Mouse (Mus musculus): ENCODE measurements around the gene App. TPM values are rescaled to one million over a fixed set of nuclear protein-coding genes. Genes with fewer than 3 reads are reported as not detected.

App gene
- polyA plus RNA-seq, 1 experiment: 207 TPM

DNA sequence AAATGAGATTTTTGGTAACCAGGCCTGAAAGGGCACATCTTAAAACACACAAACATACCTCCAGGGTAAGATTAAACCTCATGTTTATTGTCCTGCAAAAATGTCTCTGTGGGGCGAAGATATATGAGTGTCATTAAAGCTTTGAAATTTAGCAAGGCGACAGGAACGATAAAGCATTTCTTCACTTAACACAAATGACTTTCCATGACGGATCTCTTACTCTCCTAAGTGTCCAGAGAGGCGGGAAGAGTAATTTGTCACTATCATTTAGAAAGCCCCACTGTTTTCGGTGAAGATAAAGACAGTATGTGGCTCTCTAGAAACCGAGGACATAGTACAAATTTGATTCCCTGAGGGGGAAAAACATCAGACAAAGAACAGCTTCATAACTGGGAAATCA is 8.4 kb downstream of the App start:
- H3K36me3 ChIP-seq (ENCODE audit: control insufficient read depth, insufficient read depth): peaks cover 4% of the 10 kb centered on the region
- H3K27me3 ChIP-seq (ENCODE audit: control insufficient read depth, insufficient read depth, insufficient read length): no peaks in the 10 kb centered on the region
- no peak overlapping the region for H3ac ChIP-seq (ENCODE audit: control insufficient read depth, insufficient read length)
- peaks cover 84% of the 10 kb centered on the region for H3K79me2 ChIP-seq (ENCODE audit: control insufficient read depth, insufficient read depth)
- H3K4me2 ChIP-seq (ENCODE audit: low read depth): no peak overlapping the region
- TF ChIP-seq SRF (IDR thresholded peaks at IDR 0.05; ENCODE audit: control insufficient read depth, insufficient read length, low read depth) (no peak), USF1 (IDR thresholded peaks at IDR 0.05; ENCODE audit: low read depth) (no peak), E2F4 (IDR thresholded peaks at IDR 0.05; ENCODE audit: insufficient read depth) (no peak), MYOD1 (IDR thresholded peaks at IDR 0.05; ENCODE audit: control insufficient read depth in 1 of 3, insufficient read length in 2 of 3, low read depth in 2 of 3) (no peak), POLR2A (IDR thresholded peaks at IDR 0.05; ENCODE audit: insufficient read length, low read depth) (no peak), REST (IDR thresholded peaks at IDR 0.05; ENCODE audit: insufficient read depth, insufficient read length) (no peak), TCF12 (IDR thresholded peaks at IDR 0.05; ENCODE audit: insufficient read depth, poor library complexity, severe bottlenecking) (no peak), MAX (IDR thresholded peaks at IDR 0.05; ENCODE audit: low read depth) (no peak), MYOG (IDR thresholded peaks at IDR 0.05; ENCODE audit: control insufficient read depth in 1 of 3, insufficient read depth in 1 of 3, insufficient read length in 2 of 3, low read depth in 2 of 3) (no peak), POLR2AphosphoS2 (IDR thresholded peaks at IDR 0.05; ENCODE audit: insufficient read length, low read depth) (no peak), TCF3 (IDR thresholded peaks at IDR 0.05; ENCODE audit: insufficient read length, low read depth) (no peak)
- no peak overlapping the region for H3K4me3 ChIP-seq

DNA sequence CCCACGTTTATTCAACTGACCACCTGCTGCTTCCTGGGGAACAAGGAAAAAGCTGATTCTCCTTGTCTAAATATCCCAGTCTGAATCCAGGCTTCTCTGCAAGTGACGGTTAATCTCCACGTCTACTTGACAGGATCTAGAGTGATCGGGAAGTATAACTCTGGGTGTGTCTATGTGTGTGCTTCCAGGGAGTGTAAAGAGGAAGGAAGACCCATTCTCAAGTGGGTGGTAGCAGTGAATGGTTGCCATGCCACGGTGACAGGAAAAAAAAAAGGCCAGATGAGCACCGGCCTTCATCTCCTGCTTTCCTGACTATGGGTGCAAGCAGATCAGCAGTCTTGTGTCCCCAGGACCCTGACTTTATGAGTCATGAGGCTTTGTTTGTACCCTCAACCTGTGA is 10.8 kb downstream of the App start:
- Histone ChIP-seq H3K79me2 (ENCODE audit: control insufficient read depth, insufficient read depth) (peaks cover 84% of the 10 kb centered on the region), H3K4me2 (ENCODE audit: low read depth) (no peak overlapping the region), H3K27me3 (ENCODE audit: control insufficient read depth, insufficient read depth, insufficient read length) (no peaks in the 10 kb centered on the region), H3K4me3 (no peak overlapping the region), H3K36me3 (ENCODE audit: control insufficient read depth, insufficient read depth) (peaks cover 4% of the 10 kb centered on the region), H3ac (ENCODE audit: control insufficient read depth, insufficient read length) (no peak overlapping the region)
- TF ChIP-seq MYOG (IDR thresholded peaks at IDR 0.05; ENCODE audit: control insufficient read depth in 1 of 3, insufficient read depth in 1 of 3, insufficient read length in 2 of 3, low read depth in 2 of 3) (no peak), MYOD1 (IDR thresholded peaks at IDR 0.05; ENCODE audit: control insufficient read depth in 1 of 3, insufficient read length in 2 of 3, low read depth in 2 of 3) (no peak), REST (IDR thresholded peaks at IDR 0.05; ENCODE audit: insufficient read depth, insufficient read length) (no peak), E2F4 (IDR thresholded peaks at IDR 0.05; ENCODE audit: insufficient read depth) (no peak), TCF12 (IDR thresholded peaks at IDR 0.05; ENCODE audit: insufficient read depth, poor library complexity, severe bottlenecking) (no peak), POLR2AphosphoS2 (IDR thresholded peaks at IDR 0.05; ENCODE audit: insufficient read length, low read depth) (no peak), TCF3 (IDR thresholded peaks at IDR 0.05; ENCODE audit: insufficient read length, low read depth) (no peak), MAX (IDR thresholded peaks at IDR 0.05; ENCODE audit: low read depth) (no peak), POLR2A (IDR thresholded peaks at IDR 0.05; ENCODE audit: insufficient read length, low read depth) (no peak), SRF (IDR thresholded peaks at IDR 0.05; ENCODE audit: control insufficient read depth, insufficient read length, low read depth) (no peak), CEBPB (IDR thresholded peaks at IDR 0.05; ENCODE audit: insufficient read depth, poor library complexity, severe bottlenecking) (no peak), USF1 (IDR thresholded peaks at IDR 0.05; ENCODE audit: low read depth) (no peak)

DNA sequence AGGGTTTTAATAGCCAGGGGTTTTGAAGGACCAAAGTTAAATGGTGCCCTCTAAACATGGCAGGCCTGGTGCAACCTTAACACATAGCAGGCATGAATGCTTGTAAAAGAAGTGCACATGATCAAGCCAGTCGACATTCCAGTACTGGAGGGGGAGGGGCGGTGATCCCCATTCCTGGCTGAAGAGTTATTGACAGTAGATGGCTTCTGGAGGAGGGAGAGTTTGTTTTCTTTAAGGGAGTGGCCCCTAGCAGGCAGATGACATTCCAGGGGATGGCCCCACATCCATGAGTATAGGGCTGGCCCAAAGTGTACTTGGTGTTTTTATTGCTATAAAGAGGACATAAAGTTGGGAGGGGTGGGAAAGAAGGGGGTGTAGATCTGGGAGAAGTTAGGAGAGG is 13.4 kb downstream of the App start:
- H3ac ChIP-seq (ENCODE audit: control insufficient read depth, insufficient read length): no peak overlapping the region
- no peak overlapping the region for H3K4me3 ChIP-seq
- H3K79me2 ChIP-seq (ENCODE audit: control insufficient read depth, insufficient read depth): peaks cover 85% of the 10 kb centered on the region
- H3K4me2 ChIP-seq (ENCODE audit: low read depth): no peak overlapping the region
- TF ChIP-seq POLR2A (IDR thresholded peaks at IDR 0.05; ENCODE audit: insufficient read length, low read depth) (no peak), POLR2AphosphoS2 (IDR thresholded peaks at IDR 0.05; ENCODE audit: insufficient read length, low read depth) (no peak), USF1 (IDR thresholded peaks at IDR 0.05; ENCODE audit: low read depth) (no peak)
- H3K36me3 ChIP-seq (ENCODE audit: control insufficient read depth, insufficient read depth): peaks cover 4% of the 10 kb centered on the region
- no peaks in the 10 kb centered on the region for H3K27me3 ChIP-seq (ENCODE audit: control insufficient read depth, insufficient read depth, insufficient read length)

DNA sequence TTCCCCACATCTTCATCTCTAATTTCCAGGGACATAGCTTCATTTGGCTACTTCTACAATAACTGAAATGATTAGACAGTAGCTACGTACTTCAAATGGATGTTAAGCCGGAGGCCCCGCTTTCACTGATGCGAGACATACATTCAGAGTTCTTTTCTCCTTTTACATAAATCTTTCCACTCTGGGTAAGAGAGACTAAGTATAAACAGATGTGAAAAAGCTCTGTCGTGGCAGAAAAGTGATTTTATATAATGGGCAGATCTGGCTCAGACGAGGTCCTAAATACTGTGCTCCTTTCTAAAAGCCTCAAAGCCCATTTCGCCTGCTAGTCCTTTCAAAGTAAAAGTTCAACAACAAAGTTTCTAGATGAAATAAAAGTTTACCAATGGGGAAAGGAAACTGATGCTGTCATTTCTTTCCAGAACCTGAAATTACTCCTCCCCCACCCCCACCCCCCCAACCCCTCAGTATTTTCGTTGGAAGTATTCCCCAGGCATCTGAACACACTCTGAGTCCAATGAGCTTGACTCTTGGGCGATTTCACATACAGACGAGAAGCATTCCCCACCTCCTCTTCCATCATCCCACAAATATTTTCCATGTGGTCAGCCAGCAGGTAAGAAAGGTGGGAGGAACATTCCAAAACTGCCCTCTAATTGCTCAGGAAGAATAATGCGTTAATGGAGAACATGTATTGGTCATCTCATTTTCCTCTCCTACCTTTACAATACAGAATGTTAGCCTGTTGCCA is 15.6 kb downstream of the App start:
- Histone ChIP-seq H3K79me2 (ENCODE audit: control insufficient read depth, insufficient read depth) (peaks cover 88% of the 10 kb centered on the region), H3K4me3 (no peak overlapping the region), H3K27me3 (ENCODE audit: control insufficient read depth, insufficient read depth, insufficient read length) (no peaks in the 10 kb centered on the region), H3ac (ENCODE audit: control insufficient read depth, insufficient read length) (no peak overlapping the region), H3K4me2 (ENCODE audit: low read depth) (no peak overlapping the region), H3K36me3 (ENCODE audit: control insufficient read depth, insufficient read depth) (no peaks in the 10 kb centered on the region)
- TF ChIP-seq USF1 (IDR thresholded peaks at IDR 0.05; ENCODE audit: low read depth) (no peak), MYOD1 (IDR thresholded peaks at IDR 0.05; ENCODE audit: control insufficient read depth in 1 of 3, insufficient read length in 2 of 3, low read depth in 2 of 3) (no peak), REST (IDR thresholded peaks at IDR 0.05; ENCODE audit: insufficient read depth, insufficient read length) (no peak), CEBPB (IDR thresholded peaks at IDR 0.05; ENCODE audit: insufficient read depth, poor library complexity, severe bottlenecking) (no peak), POLR2A (IDR thresholded peaks at IDR 0.05; ENCODE audit: insufficient read length, low read depth) (no peak), TCF12 (IDR thresholded peaks at IDR 0.05; ENCODE audit: insufficient read depth, poor library complexity, severe bottlenecking) (no peak)

DNA sequence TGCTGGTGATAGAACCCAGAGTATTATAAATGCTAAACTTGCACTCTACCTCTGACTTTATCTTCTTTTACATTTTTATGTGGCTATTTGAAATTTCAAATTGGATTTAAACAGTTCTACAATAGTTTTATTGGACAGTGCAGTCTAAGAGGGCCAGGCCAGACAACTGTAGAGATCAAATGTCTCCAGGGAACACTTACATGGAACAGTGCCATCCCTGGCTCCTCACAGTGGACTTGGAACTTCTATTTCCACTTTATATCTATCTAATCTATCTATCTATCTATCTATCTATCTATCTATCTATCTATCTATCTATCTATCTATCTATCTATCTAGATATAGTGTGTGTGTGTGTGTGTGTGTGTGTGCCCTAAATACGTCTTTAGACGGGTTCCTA is 16.4 kb downstream of the App start:
- Histone ChIP-seq H3K36me3 (ENCODE audit: control insufficient read depth, insufficient read depth) (no peaks in the 10 kb centered on the region), H3ac (ENCODE audit: control insufficient read depth, insufficient read length) (no peak overlapping the region), H3K4me2 (ENCODE audit: low read depth) (no peak overlapping the region), H3K4me3 (no peak overlapping the region), H3K79me2 (ENCODE audit: control insufficient read depth, insufficient read depth) (peaks cover 88% of the 10 kb centered on the region), H3K27me3 (ENCODE audit: control insufficient read depth, insufficient read depth, insufficient read length) (no peaks in the 10 kb centered on the region)
- no peak for TF ChIP-seq CEBPB (IDR thresholded peaks at IDR 0.05; ENCODE audit: insufficient read depth, poor library complexity, severe bottlenecking)

Measured in myocyte (in vitro differentiated cells).